Mouse (Mus musculus) layer of hippocampus, postnatal 14 days (tissue): ENCODE measurements at regions not wholly inside any gene's neighbourhood (a gene's known extent, or its start where the extent isn't known, plus 50 kb on each side); places are given as distances from the start of the nearest gene placed in this dataset.

Source experiments
- DNase-seq, 2 experiments: peaks; one replicate each; pipeline ENCODE4 v3.0.0; 2021 to 2022; ENCODE audit warnings: low spot score in 2 of 2, mixed read lengths in 1 of 2

DNA sequence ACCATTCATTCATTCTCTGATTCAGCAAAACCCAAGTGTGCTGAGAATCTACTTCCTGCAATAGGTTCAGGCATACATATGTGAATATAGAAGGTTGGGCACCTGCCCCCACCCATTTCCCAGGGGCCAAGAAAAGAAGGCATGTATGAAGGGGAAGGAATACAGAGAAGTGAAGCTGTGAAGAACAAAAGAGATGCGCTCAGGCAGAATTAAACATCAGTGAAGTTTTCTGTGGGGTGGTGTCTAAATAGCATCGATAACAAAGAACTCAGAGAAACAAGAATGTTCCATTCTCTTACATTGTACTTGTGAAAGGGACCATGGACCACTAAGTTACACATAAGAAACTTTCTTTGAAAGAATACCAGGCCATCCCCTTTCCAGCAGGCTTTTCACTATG is 580.7 kb downstream of the Gm9195 start:
- no peak for DNase-seq

DNA sequence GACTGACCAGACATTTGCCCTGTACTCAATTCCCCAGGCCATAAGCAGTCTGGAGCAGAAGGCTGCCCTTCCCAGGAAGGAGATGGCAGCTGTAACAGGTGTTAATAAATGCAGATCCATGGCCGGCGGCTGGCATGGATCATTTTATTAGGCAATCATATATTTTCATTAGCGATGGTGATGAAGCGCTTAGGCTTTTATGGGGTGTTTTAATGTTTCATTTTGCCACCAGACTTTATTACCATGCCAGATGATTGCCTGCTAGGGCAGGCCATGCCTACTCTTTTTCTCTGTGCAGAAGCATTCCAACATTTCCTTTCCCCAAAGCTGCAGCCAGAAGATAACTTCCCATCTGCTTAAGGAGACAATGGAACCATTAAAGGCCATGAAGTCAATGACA is 596.2 kb downstream of the Gm9195 start:
- no peak for DNase-seq

DNA sequence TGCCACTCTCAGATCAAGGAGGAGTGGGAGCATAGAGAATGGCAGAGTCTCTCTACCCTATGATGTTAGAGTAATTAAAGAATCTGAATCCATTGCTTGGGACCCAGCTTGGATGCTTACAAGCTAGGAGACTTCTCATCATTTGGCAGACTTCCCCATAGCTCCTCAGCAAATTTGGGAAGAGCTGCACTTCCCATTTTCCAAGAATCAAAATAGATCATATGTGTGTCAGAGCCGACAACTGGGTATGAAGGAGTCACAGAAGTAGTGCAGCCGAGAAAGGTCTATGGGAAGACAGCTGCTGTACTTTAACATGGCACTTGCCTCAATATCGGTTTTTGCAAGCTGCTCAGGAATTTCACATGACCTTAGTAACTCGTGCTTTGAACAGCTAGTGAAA is 596.8 kb downstream of the Gm9195 start:
- DNase-seq, result no peak

DNA sequence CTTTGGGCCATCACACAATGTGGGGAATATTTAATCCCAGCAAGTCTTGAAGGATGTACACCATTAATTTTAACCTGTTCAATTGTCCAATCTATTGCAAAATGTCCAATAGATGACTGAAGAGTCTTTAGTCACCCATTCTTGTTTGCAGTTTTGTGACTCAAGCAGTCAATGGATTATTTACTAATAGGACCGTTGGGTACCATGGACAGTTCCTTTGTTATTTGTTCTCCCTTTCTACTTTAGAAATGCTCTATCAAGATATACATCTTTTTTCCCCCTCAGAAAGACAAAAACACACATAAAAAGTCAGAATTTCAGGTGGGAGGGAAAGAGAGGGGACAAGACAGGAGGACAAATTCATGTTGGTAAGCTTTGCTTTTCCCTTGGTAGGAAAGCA is 598.3 kb downstream of the Gm9195 start:
- no peak for DNase-seq

DNA sequence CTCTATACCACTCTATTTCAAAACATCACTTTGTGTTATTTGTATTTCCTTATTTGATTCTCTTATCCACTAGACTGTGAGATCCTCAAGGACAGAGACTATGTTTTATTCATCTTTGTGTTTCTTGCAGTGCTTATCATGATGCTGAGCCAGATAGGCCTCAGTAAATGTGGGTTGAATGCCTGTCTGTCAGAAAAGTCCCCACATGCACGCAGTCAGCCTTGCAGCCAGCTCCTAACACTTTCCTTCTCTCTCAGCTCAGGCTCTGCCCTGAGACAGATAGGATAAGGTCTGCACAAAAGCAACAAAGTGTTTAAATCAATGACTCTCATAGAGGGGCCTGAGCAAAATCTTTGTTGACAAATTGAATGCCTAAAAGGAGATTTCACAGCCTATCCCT is 600.0 kb downstream of the Gm9195 start:
- DNase-seq, result no peak

DNA sequence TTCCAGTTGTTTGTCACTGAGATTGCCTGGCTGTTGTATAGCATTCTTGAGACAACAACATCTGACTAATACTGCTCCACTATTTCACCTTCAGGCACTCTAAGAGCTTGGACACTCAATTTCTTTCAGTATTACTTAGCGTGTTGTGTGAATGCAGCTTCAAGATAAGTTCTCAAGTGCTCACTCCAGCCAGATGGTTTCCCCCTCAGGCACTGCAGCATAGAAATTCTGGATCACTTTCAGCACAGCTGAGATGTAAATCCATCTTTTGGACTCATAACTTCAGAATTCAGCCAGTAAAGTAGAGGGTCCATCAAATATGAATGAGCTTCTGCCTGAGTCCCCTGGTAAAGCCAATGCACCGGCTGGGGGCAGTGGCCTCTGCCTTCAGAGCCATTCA is 608.8 kb downstream of the Gm9195 start:
- DNase-seq, result no peak

DNA sequence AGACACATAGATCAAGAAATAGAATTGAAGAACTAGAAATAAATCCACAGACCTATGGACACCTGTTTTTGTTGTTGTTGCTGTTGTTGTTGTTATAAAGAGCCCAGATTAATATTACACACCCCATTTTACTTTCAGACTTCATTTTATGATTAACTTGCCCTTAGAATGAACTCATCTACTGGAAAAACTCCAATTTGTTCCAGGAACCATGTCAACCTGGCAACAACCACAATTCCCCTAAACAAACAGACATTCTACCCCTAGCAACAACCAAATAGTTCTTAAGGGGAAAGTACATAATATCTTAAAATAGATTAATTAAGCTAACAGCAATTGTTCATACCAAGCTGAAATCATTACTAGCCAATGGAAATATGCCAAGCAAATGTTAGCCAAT is 646.1 kb downstream of the Gm9195 start:
- DNase-seq, result peak in 1 of 2 experiments; percentile 2

DNA sequence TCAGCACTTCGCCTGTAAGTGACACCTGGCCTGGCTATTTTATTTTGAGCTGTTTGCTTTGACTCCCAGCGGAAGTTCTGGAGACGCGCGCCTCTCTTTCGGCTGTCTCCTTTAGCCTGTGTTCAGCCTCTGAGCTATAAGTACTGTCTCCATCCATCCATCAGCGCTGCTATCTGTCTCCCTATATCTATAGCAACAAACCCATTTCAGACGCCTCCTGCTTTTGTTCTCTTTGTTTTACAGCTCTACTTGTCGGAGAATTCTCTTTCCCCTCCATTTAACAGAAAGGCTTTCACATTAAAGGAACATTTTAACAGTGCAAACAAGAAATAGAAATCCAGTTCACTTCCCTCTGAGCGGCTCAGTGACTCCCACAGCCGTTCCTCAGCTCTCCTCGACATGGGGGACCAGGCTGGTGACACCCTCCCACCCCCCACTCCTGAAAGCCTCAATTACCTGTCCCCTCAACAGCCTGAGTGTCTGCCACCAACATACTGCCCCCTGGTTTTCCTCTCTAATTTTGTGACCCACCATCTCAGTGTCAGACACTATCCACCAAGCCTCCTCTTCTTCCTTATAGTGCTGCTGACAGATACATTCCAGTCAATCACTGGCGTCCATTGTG is 682.7 kb downstream of the Gm9195 start:
- DNase-seq, result no peak

DNA sequence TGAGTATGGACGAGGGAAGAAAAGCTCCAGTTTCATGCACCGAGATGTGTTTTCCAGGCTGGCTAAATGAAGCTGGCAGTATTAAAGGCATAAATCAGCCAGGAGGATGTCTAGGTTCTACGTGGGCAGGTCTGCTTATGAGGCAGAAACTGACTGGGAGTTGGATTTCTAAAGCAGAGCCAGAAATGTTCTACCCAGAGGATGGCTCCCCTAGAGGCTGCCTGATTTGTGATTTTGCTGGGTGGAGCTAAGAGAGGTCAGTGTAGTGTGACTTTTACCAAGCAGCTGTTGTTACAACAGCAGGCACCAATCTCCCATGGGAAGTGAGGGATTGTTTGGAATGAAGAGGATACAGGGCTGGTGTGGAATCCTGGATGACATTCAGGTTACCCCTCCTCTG is 686.0 kb downstream of the Gm9195 start:
- DNase-seq, result peak in 1 of 2 experiments; percentile 9

DNA sequence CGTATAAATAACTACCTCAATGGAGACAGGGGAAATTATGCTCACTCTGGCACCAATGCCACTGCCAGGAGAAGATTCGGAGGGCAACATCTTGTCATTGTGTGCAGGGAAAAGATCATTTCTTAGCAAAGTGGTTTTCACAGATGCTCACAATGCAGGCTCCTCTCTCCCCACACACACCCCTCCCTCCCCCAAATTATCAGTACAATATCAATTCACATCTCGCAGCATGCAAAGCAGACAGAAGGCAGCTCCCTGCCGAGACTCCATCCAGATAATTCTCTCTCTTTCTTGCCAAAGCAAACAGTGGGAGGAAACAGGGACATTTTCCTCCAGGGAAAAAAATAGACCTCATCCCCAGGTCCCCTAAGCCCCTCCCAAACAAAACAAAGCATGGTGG is 691.8 kb downstream of the Gm9195 start:
- DNase-seq, result peak; percentile 49 to 73

DNA sequence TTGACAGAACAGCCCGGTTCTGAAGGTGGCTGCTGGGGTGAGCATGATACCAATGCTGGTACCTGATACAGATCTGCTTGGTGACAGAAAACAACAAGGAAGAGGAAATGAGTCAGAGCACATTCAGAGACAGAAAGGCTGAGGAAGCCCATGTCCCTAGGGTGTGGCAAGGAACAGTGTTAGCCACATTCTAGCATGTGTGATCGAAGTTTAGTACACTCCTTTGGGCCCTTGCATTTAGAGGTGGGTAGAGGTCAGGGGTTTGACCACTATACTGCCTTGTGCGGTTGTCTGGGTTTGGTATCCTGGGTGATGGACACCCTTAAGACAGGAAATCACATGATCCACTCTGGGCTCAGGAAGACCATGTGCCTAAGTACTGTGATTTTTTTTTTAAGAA is 695.9 kb downstream of the Gm9195 start:
- DNase-seq, result no peak

DNA sequence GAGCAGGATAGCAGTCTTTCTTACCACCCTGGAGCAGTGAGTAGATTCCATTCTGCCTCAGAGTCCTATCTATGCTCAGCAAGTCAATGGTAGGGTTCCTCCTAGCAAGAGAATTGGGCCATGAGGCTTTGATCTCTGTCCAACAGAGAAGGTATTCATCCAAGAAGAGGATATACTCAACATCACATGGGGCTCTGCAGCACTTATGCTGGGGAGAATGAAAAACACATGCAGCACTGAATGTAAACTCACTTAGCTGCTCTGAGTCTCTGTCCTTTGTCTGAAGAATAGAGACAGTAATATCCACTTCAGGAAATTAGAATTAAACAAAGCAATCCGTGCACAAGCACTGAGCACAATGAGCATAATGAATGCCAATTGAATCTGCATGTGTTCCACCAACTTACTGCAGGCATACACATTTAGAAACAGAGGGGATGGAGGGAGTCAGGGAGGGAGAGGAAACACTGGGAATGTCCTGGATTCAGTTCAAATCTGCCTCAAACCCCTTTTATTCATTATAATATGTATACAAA is 714.6 kb downstream of the Gm9195 start:
- DNase-seq, result peak in 1 of 2 experiments; percentile 12

DNA sequence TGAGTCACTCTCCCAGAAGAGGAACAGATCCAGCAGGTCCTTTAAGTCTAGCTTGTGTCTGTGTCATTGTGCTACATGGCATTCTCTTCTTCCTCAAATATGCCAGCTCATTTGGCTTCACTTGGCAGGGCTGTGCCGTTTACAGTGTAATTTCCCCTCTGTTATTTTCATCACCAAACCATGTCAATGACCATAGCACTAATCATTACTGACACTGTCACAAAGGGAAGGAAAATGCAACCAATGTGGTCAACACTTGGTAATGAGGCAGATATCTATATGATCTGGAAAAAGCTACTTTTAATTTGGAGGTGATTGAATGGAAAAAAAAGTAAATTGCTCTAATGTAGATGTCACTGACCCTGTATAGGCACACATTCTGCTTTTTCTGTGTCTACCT is 724.8 kb downstream of the Gm9195 start:
- no peak for DNase-seq

DNA sequence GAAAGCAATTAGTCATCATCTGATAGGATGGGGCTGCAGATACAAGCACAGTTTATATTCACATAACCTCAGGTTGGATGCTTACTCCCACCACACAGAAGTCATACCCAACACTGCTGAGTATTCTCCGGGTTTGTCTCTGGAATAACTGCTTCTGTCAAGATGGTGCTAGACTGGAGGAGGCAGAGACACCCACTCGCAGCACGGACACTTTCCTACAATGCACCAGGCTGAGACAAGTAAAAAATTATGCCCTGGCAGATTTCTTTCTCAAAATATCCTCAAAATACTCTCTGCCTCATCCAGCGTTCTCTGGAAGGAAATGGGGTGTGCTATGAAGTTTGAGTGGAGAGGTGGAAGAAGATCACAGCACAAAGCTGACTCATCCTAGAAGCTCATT is 763.1 kb downstream of the Gm9195 start:
- DNase-seq, result peak; percentile 6 to 8

DNA sequence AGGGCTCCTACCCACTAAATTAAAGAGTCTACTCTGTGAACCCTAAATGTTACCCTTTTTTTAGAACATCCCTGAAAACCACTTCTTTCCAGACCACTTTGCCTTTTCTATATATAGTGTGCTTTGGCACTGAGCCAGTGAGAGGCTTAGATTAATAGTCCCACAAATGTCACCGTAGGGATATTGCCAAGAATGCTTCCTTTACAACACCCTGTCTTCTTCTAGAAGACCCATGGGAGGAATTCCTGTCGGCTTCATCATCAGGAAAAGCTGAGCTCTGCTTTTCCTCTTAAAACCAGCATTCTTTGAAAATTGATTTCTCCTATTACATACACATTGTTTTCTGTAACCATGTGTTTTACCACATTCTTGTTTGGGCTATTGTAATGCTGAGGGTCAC is 768.1 kb downstream of the Gm9195 start:
- no peak for DNase-seq

DNA sequence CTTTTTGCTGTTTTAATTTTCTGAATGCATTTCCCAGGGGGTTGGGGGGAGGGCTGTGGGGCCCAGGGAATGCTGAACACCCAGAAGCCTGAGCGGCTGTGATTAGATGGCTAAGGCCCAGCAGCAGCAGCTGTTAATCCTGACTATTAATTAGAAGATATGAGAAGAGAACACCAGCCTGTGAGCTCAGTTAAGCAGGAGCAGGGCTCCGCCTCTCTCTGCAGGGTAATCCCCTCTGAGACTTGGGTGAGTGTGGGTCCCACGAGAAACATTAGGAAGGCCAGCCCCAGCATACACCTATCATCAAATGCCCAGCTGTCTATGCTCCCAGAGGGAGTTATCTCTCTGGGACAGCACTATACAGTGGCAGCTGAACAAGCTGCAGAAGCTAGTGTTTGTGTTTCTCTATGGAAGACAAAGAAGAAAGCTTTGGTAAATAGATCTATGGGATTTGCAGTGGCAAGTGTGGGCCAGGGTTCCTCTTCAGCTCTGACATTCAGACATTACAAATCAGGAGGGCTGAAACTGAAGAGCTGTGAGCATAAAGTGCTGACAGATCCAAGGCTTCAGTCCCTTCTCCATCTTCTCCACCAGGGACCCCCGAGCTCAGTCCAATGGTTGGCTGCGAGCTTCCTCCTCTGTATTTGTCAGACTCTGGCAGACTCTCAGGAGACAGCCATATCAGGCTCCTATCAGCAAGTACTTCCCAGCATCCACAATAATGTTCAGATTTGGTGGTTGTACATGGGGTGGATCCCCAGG is 781.9 kb downstream of the Gm9195 start:
- DNase-seq, result peak; percentile 3 to 9

DNA sequence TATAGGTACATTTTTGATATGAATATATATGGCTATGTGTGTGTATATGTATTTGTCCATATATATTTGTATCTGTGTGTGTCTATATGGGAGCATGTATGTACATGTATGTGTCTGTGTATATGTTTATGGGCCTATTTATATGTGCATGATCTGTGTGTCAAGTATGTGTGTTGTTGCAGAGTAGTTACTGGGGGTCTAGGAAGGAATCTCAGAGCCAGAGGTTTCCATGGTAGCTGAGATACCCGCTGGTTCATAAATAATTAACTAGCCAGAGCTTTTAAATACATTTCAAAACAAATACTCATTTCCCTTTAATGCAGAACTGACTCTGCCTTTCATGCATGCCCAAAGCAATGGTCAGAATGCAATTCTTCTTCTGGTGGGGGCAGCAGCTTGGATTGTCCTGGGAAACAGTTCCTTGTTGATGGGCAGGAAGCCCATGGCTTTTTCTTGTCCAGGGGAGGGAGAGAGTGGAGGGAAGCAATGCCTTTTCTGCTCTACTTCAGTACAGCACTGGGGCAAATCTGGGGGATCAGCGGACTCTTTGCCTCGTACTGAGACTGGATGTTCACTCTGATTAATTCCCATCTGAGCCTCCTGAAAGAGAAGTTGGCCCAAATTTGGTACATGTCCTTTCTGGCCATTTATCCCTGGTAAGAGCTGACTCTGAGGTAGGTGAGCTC is 798.7 kb downstream of the Gm9195 start:
- DNase-seq, result no peak

DNA sequence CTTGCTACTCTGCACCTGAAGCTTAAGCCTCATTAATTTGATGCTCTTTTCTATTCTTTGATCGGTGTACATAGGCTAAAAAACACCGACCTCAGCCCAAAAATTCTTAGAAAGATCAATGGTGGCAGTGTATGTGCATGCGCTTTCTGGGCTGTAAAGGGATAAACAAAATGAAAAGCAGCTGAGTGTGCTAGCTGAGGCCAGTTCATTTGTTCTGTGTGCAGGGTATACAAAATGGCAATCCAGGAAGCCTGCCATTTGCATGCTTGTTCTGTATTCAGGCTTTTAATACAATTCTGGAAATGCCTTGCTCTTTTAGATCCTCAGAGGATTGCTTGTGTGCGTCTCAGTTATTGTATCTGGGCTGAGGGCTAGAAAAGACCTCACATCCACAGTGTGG is 817.1 kb downstream of the Gm9195 start:
- no peak for DNase-seq

DNA sequence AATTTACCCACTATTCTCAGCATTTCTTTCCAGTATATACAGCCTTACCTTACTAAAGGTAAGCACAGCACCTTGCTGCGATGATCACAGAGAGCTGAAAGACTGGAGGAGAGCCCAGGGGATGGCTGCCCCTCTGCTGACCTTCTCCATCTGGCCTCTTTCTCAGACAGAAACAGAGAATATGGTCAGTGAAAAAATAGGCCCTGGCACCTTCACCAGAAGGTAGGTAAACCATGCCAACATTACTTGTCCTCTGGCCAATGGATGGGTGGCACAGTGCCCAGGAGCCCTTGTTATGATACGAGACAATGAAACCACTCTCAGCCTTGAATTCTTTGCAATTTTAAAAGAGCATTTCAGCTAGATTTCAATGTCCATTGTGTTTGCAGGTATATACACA is 817.8 kb downstream of the Gm9195 start:
- DNase-seq, result peak in 1 of 2 experiments; percentile 30

DNA sequence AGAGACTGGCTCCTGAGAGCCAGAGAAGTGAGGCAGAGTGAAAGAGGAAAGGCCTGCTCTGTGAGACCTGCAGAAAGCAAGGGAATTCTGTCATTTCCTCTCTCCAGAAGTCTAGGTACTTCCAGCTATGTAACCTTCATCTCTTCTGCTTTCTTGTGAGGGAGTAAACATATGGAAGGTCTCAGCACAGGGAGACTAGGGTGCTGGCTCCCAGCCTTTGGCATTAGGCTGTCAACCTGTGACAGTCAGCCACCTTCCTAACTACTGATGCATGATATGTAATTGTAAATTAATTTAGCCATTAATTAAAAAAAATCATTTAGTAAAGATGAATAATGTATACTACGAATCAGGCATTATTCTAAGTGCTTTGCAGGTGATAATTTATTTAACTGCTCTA is 819.2 kb downstream of the Gm9195 start:
- DNase-seq, result no peak

DNA sequence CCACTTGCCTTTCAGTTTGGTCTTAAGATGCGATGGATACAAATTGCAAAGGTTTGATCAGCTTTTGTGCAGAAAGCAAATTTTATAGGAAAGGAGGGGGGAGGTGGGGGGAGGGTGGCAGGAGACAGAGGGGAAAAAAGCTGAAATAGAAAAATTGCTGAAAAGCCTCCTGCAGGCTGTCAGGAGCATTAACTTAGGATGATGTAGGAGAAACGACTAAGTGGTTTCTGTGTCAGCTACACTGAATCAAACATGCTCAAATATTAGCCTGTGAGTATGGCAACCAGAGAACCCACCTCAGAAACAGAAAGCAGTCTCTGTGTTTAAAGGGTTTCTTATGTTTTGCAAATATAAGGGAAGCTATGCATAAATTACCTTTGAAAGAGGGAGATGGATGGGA is 819.6 kb downstream of the Gm9195 start:
- no peak for DNase-seq

DNA sequence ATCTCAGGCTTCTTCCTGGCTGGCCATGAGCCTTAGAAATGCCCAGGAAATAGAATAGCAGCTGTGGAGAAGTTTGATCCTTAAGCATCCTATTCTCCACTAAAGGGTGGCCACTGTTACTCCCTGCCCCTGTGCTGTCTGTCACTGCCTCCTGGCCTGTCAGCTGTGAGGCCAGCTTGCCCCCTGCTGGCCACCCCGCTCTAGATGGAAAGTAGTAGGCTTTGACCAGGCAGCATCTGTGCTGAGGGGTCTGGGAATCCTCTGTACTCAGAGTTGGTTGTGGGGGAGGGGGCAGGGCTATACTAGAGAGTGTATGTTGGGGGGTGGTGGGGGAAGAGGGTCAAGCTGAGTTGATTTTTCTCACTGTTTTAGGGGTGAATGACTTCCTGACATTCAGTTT is 821.2 kb downstream of the Gm9195 start:
- peak; percentile 22 to 28 for DNase-seq
